Mouse (Mus musculus): Measurements from ENCODE around the gene Eci2.

- TF ChIP-seq GATA1 (IDR thresholded peaks at IDR 0.05; ENCODE audit: borderline replicate concordance, low read length) (no peak), FLI1 (IDR thresholded peaks at IDR 0.05; ENCODE audit: low read length) (no peak)
Measured at GRCm38 (mm10) chr13:35067084-35067483, 40.2 kb upstream of the Eci2 start.

All from megakaryocyte, embryonic 14.5 days (primary cell).